Mouse (Mus musculus): ENCODE measurements at regions not wholly inside any gene's neighbourhood (a gene's known extent, or its start where the extent isn't known, plus 50 kb on each side); places are given as distances from the start of the nearest gene placed in this dataset.
"Not testable (repeated sequence)": the region's sequence is repeated elsewhere in the genome, so short reads cannot be mapped to it uniquely, and the experiment has no call there.

GRCm38 (mm10) chrX:88906106-88906505, 503.4 kb downstream of the Pet2 start:
- DNase-seq (ENCODE audit: extremely low spot score in 1 of 2, low spot score in 1 of 2): peak; percentile 1 to 25

- DNase-seq (ENCODE audit: extremely low spot score in 1 of 2, low spot score in 1 of 2): not testable (repeated sequence)
Measured at GRCm38 (mm10) chrX:88873260-88873659, 536.2 kb downstream of the Pet2 start.

Data from frontal cortex, adult 2 months (tissue).